Mouse (Mus musculus) frontal cortex, adult (tissue): ENCODE measurements around the gene Cnbp.

ENCODE experiments used
- ATAC-seq: cut with Nextera tagmentation; 2 replicates; pipeline ENCODE4 v1.9.2; 2017; ENCODE audit warnings: mild to moderate bottlenecking, moderate library complexity, mixed read lengths; ENCODE audit not compliant: low TSS enrichment

Cnbp gene

GRCm38 (mm10) chr6:87850900-87851614, at the start of gene Cnbp:
Gene Cnbp (minus strand): TSS chr6:87851106.
- ATAC-seq = peak; percentile 94

GRCm38 (mm10) chr6:87898028-87898427, 47.1 kb upstream of the Cnbp start:
- ATAC-seq = no peak

GRCm38 (mm10) chr6:87893931-87894330, 43.0 kb upstream of the Cnbp start:
- ATAC-seq = no peak

DNA sequence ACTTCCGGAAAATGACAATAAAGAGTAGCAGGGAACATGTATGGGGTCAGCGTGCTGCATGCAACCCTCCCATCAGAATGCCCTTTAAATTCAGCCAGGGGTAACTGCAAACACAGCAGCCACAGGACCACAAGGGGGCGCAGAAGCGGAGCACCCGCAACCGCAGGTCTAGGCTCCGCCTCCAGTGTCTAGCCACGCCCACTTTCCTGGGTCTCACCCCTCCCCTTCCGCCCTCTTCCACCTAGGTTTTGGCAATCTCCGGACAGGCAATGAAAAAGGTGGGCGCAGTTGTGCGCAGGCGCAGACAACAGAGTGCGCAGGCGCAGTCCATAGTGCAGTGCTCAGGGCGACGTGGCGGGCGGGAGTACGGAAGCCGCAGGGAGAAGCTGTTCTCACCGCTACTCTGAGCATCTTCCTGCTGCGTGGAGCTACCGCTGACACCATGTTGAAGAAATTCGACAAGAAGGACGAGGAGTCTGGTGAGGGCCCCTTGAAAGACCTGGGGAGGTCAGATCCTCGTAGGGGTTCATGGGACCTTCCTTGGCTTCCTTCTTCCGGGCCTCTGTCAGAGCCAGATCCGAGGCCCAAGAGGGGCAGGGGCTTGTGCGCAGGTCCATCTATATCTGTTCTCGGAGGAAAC, 36.8 kb upstream of the Cnbp start, which contains the start of gene Copg1:
Gene Copg1, plus strand, starts transcription at position 221 of the 640 bp plus-strand sequence.
- ATAC-seq = peak; percentile 82

DNA sequence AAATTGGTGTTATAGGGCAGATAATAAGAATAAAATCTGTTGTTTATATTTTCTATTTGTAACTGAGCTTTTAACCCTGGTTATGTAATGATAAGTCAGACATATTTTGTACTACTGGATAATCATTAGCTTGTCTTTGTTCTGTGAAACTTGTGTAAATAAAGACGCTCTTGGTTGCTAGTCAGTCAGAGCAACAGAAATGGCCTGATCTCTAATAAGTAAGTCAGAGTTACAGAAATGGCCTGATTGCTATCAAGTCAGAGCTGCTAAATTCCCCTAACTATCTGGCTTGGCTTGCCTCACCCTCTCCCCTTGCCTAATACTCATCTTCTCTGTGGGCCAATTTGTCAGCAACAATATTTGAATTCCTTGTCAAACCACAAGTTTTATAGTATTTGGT, 35.8 kb upstream of the Cnbp start:
- no peak for ATAC-seq

DNA sequence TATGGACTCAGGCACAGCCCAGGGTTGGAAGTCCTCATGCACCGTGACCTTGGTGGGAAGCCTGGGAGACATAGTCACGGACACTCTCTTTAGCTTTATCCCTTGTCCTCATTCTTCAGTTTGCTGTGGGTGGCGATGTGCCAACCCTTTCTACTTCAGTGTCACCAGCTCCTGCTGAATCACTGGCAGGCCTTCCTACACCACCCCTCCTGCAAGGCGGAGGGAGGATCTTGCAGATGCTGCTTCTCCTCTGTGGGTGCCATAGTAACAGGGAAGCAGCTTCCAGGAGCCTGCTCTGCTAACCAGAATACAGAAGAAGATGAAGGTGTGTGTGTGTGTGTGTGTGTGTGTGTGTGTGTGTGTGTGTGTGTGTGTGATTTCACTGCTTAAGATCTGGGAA, 31.9 kb upstream of the Cnbp start:
- peak; percentile 95 for ATAC-seq

- no peak for ATAC-seq
Measured at GRCm38 (mm10) chr6:87882221-87882620, 31.3 kb upstream of the Cnbp start.

GRCm38 (mm10) chr6:87879628-87880027, 28.7 kb upstream of the Cnbp start:
- no peak for ATAC-seq

DNA sequence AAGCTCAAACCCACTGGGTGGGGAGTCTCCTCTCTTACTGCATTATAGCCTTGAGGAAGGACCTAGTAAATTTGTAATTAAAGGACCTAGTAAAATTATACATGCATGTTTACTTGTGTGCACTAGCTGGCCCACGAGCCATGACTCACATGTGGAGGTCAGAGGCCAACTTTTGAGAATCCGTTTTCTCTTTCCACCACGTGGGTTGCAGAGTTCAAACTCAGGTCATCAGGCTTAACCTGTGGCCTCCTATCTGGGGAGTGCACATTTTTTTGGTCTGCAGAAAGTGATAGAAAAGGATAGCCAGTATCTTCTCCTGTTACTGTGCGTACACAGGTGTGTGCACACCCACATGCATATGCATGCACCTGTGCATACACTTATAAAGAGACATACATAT, 28.1 kb upstream of the Cnbp start:
- no peak for ATAC-seq

DNA sequence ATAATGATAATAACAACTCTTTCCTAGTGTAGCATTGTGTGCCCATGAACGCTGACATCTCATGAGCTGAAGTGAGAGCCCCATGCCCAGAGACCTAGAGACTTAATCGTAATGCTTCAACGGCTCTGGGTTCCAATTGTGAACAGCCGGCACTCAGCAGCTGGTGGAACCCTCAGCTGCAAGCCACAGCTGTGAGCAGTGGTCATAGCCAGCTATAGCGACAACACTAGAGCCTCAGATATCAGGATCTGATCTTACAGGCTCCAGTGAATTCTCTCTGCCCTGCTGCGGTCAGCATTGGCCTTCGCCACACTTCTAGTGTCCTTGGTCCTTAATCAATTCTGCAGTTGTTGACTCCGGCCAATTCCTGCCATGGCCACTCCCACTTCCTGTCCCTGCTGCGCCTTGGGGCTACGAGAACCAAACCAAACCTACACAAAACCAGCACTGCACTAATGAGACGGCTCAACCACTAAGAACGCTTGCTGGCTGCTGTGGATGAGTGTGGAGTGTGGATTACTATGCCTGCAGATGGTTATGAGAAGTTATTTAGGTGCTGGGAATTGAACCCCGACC, 25.2 kb upstream of the Cnbp start:
- no peak for ATAC-seq

DNA sequence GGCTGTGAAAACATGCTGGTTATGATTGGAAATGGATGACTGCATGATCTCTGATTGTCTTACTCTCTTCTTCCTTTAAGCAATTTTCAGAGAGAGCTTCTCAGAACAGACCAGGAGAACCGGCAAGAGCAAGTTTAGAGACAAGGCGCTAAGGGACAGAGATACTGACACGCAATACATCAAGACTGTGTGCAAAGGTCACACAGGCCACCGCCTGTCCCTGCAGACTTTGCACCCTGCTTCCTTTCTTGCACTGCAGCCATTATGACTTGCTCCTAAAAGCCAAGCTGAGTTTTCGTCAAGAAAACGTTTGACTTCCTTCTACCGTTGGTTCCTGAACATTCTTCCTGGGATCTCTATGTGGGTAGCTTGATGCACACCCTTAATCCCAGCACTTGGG, 24.7 kb upstream of the Cnbp start:
- no peak for ATAC-seq

GRCm38 (mm10) chr6:87875083-87875482, 24.2 kb upstream of the Cnbp start:
- peak; percentile 44; the same call in 1 of the 2 replicates for ATAC-seq

DNA sequence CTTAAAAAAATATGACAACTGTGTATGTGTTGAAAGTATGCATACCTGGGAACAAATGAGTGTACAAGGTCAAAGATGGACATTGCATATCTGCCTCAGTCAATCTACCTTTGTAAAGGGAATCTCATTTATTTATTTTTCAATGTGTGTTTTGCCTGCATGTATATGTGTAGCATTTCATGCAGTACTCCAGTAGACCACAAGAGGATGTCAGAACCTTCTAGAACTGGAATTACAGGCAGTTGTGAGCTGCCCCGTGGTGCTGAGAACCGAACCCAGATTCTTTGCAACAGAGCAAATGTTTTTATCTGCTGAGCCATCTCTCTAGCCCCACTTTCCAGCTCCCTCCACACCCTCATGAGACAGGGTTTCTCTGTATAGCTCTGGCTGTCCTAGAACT, 23.1 kb upstream of the Cnbp start:
- ATAC-seq = no peak

- ATAC-seq = no peak
Measured at GRCm38 (mm10) chr6:87873104-87873503, 22.2 kb upstream of the Cnbp start.

- no peak for ATAC-seq
Measured at GRCm38 (mm10) chr6:87871240-87871639, 20.3 kb upstream of the Cnbp start.

- no peak for ATAC-seq
Measured at GRCm38 (mm10) chr6:87870440-87870839, 19.5 kb upstream of the Cnbp start.

DNA sequence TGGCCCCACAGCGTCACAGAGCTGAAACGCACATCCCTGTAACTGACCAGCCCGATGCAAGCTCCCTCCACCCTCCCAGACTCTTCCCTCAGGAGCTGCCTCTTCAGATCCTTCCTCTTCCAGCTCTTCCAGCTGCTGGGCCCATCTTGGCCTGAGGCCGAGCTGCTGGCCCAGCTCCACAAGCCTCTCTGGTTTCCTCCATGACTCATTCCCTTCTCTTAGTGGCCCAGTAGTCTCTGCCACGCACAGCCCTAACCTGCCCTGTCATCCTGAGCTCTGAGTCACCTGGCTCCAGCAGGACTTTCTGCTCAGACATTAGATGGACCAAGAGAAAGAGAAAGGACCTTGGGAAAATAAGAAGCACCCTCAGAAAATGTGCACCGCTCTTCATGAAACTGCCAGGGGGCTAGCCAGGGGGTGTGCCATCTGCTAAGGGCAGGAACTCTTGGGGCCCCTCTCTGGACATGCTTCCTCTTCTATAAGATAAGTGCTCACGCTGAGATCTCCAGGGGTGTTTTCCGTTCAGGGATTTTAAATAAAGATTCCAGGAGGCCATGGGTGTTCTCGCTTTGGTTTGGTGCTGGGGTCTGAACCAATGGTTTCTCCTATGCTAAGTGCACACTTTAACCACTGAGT, 18.1 kb upstream of the Cnbp start:
- ATAC-seq = peak; percentile 58; the same call in 1 of the 2 replicates

DNA sequence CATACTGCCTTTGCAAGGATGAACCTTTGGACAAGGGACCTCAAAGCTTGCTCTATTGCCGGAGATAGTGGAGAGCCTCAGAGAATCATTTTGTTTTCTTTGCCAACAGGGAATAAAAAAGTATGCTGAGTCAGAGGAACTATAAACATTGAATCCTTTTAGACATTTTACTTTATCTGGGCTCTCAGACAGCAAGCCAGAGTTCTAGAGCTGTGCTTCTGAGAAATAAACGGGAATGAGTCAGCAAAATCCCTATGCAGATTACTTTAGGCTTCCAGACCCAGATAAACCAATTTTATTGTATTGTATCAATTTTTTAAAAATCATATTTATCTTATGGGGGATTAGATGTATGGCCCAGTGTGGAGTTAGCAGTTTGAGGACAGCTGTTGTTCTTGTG, 16.4 kb upstream of the Cnbp start:
- 0 out of 2 replicates have a peak, but pooled peaks have one; percentile 9 for ATAC-seq

DNA sequence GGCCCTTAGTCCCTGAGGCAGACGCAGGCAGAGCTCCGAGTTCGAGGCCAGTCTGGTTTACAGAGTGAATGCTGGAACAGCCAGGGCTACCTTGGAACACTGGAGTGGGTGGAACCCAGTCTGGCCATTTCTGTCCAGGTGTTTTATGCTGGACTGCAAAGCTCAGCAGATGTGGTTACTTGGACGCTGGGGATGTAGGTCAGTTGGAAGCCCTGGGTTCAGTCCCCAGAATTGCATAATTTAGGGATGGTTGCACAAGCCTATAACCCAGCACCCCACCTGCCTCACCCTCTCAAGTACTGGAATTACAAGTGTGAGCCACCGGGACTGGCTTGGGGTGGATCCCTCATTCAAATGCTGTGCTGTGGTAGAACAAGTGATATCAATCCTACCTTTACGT, 15.3 kb upstream of the Cnbp start:
- ATAC-seq = no peak

DNA sequence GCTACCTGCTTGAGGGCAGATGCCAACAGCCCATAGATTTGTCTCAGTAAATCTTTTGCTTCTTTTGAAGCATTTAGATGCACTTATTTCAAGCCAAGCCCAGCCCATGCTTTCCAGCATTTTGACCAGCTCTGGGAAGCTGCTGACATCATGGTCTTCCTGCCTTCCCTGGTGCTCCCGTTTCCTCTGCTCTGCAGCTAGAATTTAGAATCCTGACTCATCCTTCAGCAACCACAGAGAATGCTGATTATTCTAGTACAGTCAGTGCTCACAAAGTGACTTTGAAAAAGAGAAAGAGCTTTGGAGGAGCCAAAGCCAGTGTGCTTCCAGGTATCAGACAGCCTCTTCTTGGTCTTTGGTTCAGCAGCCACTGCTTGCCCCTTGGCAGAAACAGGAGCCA, 6.2 kb upstream of the Cnbp start:
- ATAC-seq = peak; percentile 97

DNA sequence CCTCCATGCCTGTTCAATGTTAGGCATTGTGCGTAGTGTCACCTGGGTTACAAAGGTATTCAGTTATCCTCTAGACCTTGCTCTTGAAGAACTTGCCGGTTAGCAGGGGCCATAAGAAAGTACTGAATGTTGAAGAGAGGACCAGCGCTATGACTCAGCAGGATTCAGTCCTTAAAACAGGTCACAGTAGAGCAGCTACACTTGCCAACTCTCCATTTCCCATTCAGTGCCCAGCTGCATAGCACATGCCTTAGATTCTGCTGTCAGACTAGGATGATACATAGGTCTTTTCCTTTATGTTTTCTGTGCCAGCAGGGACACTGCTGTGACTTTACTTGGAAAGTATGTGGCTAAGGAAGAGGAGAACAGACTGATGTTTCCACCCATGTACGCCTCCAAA, 2.5 kb upstream of the Cnbp start:
- ATAC-seq = no peak

GRCm38 (mm10) chr6:87851871-87852270, 965 bp upstream of the Cnbp start:
- no peak for ATAC-seq
